15 mouse cellular contexts compared by ENCODE assay signal in the genomic region with DNA sequence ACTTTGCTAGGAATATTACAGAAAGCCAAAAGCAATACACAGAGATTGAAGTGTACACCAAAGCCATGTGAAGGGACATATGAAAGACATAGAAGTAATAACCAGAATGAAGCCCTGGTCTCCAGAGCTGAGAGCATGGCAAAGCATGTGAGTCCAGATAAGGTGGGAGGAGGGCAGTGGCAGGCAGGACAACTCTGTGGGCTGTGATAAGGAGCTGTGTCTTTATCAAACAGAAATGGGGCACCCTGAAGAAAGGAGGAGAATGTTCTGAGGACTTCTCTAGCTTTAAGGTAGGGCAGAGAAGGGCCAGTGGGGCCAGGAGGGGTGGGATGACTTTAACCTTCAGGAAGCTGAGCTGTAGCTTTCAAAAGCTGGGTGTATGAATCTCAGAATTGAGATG. TPM values are rescaled to one million over a fixed set of nuclear protein-coding genes. Genes with fewer than 3 reads are reported as not detected.
DNase-seq lines count a peak whose midpoint lies in the region; ATAC-seq lines count a peak whose summit lies in the region.
"Had no signal": no experiment of that assay in that cellular context is flagged by ENCODE, and none has a peak within 500 bp of the region (broad histone marks: within the 10 kb centered on the region; RNA-seq: fewer than 3 reads in every experiment).

No protein-coding gene starts in this region.

- H3K36me3 ChIP-seq in heart, embryonic 11.5 days (ENCODE audit: control insufficient read depth, insufficient read depth, low read length), result no peaks in the 10 kb centered on the region
- peaks cover 54% of the 10 kb centered on the region for H3K36me3 ChIP-seq in liver, embryonic 13.5 days
- 0 out of 2 replicates have a peak, but pooled peaks cover 4% of the 10 kb centered on the region for H3K36me3 ChIP-seq in stomach, embryonic 15.5 days
- no peaks in the 10 kb centered on the region for H3K36me3 ChIP-seq in midbrain, embryonic 15.5 days (replicated peaks)
- H3K36me3 ChIP-seq: midbrain, embryonic 10.5 days had no signal

- H3K9me3 ChIP-seq in heart, embryonic 11.5 days (replicated peaks; ENCODE audit: control insufficient read depth, low read length), result no peaks in the 10 kb centered on the region
- peaks cover 5% of the 10 kb centered on the region for H3K9me3 ChIP-seq in liver, embryonic 13.5 days (replicated peaks)
- no peaks in the 10 kb centered on the region for H3K9me3 ChIP-seq in stomach, embryonic 15.5 days
- H3K9me3 ChIP-seq in midbrain, embryonic 15.5 days, result no peaks in the 10 kb centered on the region
- H3K9me3 ChIP-seq: midbrain, embryonic 10.5 days had no signal

- H3K4me3 ChIP-seq in heart, embryonic 11.5 days (ENCODE audit: low read depth, low read length), result no peak overlapping the region
- H3K4me3 ChIP-seq in liver, embryonic 13.5 days (replicated peaks), result peak overlapping the region; percentile 29
- no peak overlapping the region for H3K4me3 ChIP-seq in stomach, embryonic 15.5 days (replicated peaks)
- no peak overlapping the region for H3K4me3 ChIP-seq in midbrain, embryonic 15.5 days
- H3K4me3 ChIP-seq: midbrain, embryonic 10.5 days had no signal

- peak overlapping the region; percentile 42; the same call in 1 of the 2 replicates for H3K27ac ChIP-seq in heart, embryonic 11.5 days (ENCODE audit: low read depth, low read length)
- peak overlapping the region; percentile 97 for H3K27ac ChIP-seq in liver, embryonic 13.5 days
- H3K27ac ChIP-seq in stomach, embryonic 15.5 days, result no peak overlapping the region
- no peak overlapping the region for H3K27ac ChIP-seq in midbrain, embryonic 15.5 days
- H3K27ac ChIP-seq: midbrain, embryonic 10.5 days had no signal

- peak; percentile 90 for ATAC-seq in heart, embryonic 11.5 days (replicated peaks; ENCODE audit: insufficient number of reproducible peaks, low FRiP score, low TSS enrichment)
- ATAC-seq in common myeloid progenitor, adult 5-6 weeks (replicated peaks; ENCODE audit: low read depth, poor library complexity, severe bottlenecking), result peak; percentile 77
- ATAC-seq in liver, embryonic 13.5 days (ENCODE audit: low read depth), result peak; percentile 97
- ATAC-seq in stomach, embryonic 15.5 days (ENCODE audit: insufficient read depth, low FRiP score, low read depth), result peak; percentile 91
- ATAC-seq in midbrain, embryonic 15.5 days (replicated peaks), result no peak
- ATAC-seq: forebrain, embryonic 16.5 days had no signal

- H3K4me2 ChIP-seq in heart, embryonic 11.5 days, result no peak overlapping the region; the same call in 1 of the 2 replicates
- peak overlapping the region; percentile 63 for H3K4me2 ChIP-seq in liver, embryonic 13.5 days
- H3K4me2 ChIP-seq in stomach, embryonic 15.5 days, result no peak overlapping the region
- no peak overlapping the region for H3K4me2 ChIP-seq in midbrain, embryonic 15.5 days
- H3K4me2 ChIP-seq: lung, embryonic 14.5 days had no signal

- no peak overlapping the region for H3K9ac ChIP-seq in heart, embryonic 11.5 days (ENCODE audit: low read depth, low read length)
- peak overlapping the region; percentile 59 for H3K9ac ChIP-seq in liver, embryonic 13.5 days
- no peak overlapping the region for H3K9ac ChIP-seq in stomach, embryonic 15.5 days
- H3K9ac ChIP-seq in midbrain, embryonic 15.5 days, result no peak overlapping the region
- H3K9ac ChIP-seq: lung, embryonic 14.5 days had no signal

- no peaks in the 10 kb centered on the region for H3K27me3 ChIP-seq in heart, embryonic 11.5 days (ENCODE audit: control insufficient read depth, insufficient read depth, low read length)
- no peaks in the 10 kb centered on the region for H3K27me3 ChIP-seq in liver, embryonic 13.5 days
- no peaks in the 10 kb centered on the region for H3K27me3 ChIP-seq in stomach, embryonic 15.5 days (replicated peaks)
- no peaks in the 10 kb centered on the region for H3K27me3 ChIP-seq in midbrain, embryonic 15.5 days (replicated peaks)

- 0 out of 2 replicates have a peak, but pooled peaks cover 2% of the 10 kb centered on the region for H3K4me1 ChIP-seq in heart, embryonic 11.5 days (ENCODE audit: control insufficient read depth, insufficient read depth, low read length)
- H3K4me1 ChIP-seq in liver, embryonic 13.5 days (replicated peaks), result peaks cover 95% of the 10 kb centered on the region
- peaks cover 6% of the 10 kb centered on the region; the same call in 1 of the 2 replicates for H3K4me1 ChIP-seq in stomach, embryonic 15.5 days
- no peaks in the 10 kb centered on the region for H3K4me1 ChIP-seq in midbrain, embryonic 15.5 days
- H3K4me1 ChIP-seq: midbrain, embryonic 10.5 days had no signal

- no peak for DNase-seq in heart, adult 18-20 months
- DNase-seq in liver, embryonic 13.5 days, result peak; percentile 80
- no peak for DNase-seq in cerebellum, postnatal 36 days
- no peak for DNase-seq in gastrocnemius, postnatal 4 days (ENCODE audit: low spot score in 2 of 2)
- DNase-seq: adrenal gland, adult 2 months; heart, postnatal 36 days; kidney, postnatal 10 days; left cerebral cortex, postnatal 4 days; lung, embryonic 14.5 days had no signal

RNA-seq across cellular contexts. Expression of a gene that starts 12.0 kb away (rescaled TPM):
- polyA plus RNA-seq in heart, embryonic 11.5 days (2014; fragmentation: Nextera tagmentation; extraction: Ambion mirVana), result 11.5 and 12.9 TPM in 2 replicates
- 1 to 10 TPM; 7.1 to 8.7 TPM for total RNA-seq in heart, adult 18-20 months (2021)
- total RNA-seq in common myeloid progenitor, adult 5-6 weeks (2017), result 28.2 and 28.8 TPM in 2 replicates
- 37.8 and 40.4 TPM in 2 replicates for polyA plus RNA-seq in liver, embryonic 13.5 days (2015; fragmentation: Nextera tagmentation; extraction: Ambion mirVana)
- 21.3 and 26.3 TPM in 2 replicates for polyA plus RNA-seq in stomach, embryonic 15.5 days (2015; fragmentation: Nextera tagmentation; extraction: Ambion mirVana)
- total RNA-seq in gastrocnemius, postnatal 4 days (2021), result 10 to 100 TPM; 15.4 to 18.1 TPM
- 25.8 and 27.4 TPM in 2 replicates for polyA plus RNA-seq in midbrain, embryonic 15.5 days (2015; fragmentation: Nextera tagmentation; extraction: Ambion mirVana)

Comparison
In these comparisons a context has a peak if more than half of its experiments do, and no peak if none do; other contexts are left out.
1. H3K27ac ChIP-seq: peak in heart, embryonic 11.5 days (single experiment) and liver, embryonic 13.5 days (single experiment); none in stomach, embryonic 15.5 days (single experiment) and midbrain, embryonic 15.5 days (single experiment).